Mouse (Mus musculus): ENCODE results near the gene Macc1. TPM values are rescaled to one million over a fixed set of nuclear protein-coding genes. Genes with fewer than 3 reads are reported as not detected.

Macc1 gene
- total RNA-seq, 2 experiments from 2014 or later: not detected

DNA sequence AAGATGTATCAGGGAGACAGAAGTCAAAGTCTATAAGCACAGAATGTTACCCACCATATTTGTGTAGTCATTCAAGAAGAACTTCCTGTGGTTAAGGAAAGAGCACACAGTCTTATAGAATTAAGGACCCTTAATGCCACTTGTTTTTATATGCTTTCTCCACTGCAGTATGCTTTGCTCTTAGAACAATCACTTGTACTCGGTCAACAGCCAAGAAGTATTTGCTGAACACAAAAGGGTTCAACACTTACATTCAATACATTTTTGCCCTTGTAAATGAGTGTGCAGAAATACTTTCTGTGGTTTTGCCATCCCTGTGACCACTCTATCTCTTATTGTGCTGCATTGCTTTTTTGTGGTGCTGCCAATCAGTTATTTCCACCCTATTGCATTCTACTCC lies 67.8 kb downstream of the Macc1 start:
- ATAC-seq (replicated peaks; ENCODE audit: low FRiP score, poor library complexity, severe bottlenecking): no peak

DNA sequence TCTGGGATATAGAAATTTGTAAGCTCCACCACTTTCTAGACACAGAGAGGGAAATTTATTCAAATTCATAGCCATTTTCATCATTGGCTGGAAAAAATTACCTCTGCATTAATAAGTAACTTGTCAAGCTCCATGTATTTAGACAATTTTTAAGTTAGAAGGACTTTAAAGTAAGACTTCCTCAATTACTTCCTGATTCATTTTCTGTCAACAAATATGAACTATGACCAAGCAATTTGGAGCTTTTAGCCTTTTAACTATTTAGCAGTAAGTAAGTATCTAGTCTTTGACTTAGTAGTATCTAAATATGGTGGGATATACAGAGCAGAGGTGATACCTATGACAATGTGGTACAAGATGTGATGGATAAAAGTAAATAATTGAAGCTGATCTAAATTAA lies 72.2 kb downstream of the Macc1 start:
- no peak for ATAC-seq (replicated peaks; ENCODE audit: low FRiP score, poor library complexity, severe bottlenecking)

DNA sequence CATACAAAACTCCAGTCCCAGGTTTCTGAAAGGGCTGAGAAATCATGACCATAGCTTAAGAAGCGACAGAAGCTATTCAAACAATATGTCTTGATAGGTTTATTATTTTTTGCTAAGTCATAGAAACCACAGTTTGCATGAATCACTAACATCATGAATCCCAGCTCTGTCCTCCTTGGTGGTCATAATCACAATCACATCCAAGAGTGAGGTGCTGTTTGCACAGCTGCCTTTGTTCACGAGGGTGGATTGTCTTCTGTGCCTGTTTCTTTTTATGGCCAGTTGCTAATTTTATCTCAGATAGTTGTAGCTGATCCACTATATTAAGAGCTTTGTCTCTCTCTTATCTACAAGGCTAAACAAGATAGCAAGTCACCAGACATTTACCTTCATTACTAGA lies 72.6 kb downstream of the Macc1 start:
- ATAC-seq (replicated peaks; ENCODE audit: low FRiP score, poor library complexity, severe bottlenecking): no peak

DNA sequence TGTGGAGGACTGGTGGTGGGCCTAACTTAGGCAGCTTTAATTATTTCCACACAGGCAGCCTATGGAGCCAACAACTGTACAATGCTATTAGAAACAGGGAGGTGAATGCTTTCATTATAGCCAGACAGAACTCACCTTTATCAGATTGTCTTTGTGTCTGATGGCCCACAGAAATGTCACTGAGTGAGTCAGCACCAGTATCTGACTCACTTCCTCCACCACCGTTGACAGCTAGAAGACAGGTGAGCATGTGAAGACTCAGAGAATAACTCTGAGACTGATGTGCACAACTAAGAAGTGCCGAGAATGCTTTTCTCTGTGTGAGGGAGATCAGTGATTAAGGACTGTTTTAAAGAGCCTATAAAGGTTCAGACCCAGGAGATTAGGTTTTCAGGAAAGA lies 73.9 kb downstream of the Macc1 start:
- ATAC-seq (replicated peaks; ENCODE audit: low FRiP score, poor library complexity, severe bottlenecking): no peak

DNA sequence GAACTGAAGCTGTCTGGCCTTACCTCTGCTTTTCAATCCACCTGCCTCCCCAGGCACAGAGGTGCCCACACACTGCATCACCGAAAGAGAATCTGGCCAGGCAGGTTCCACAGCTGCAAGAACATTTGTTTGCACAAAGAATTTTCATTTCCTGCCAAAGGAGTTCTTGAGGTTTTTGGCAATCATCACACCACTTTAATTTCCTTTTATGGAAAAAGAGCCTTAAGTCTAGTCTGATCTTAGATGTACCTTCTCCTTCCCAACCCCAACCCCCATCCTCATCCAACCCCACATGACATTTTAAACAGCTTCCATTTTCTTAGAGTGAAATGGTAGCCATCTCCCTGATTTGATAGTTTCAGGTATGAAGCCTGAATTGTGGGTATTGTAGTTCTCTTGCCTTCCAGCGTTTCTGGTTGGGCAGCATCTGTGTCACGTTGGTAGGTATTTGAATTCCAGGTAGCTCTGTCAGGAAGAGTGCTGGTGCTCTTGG lies 76.2 kb downstream of the Macc1 start:
- ATAC-seq (replicated peaks; ENCODE audit: low FRiP score, poor library complexity, severe bottlenecking): no peak

DNA sequence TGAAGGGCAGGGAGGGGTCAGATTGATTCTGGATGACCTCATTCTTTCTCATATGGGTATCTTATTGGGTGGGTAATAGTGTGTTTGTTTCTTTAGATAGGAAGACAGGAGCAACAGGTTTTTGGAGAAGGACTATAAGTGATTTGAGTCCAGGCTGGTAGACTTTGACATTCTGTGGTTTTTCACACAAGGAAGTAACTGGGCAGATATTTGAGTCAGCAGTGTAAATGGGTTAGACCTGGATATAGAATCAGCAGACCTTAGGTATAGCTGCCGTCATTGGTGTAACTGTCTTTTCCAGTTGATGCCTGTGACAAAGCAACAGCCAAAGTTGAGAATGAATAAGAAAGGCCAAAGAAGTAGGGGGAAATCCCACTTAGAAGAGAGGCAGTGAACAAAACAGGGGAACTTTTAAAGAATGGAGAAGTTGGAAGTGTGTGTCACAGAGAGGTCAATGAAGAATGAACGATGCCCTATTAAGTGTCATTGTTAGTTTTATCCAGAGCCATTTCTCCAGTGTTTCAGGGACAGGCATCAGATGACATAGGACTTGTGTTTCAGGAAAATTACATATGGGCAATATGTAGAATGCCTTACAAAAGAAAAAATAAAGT lies 84.1 kb downstream of the Macc1 start:
- no peak for ATAC-seq (replicated peaks; ENCODE audit: low FRiP score, poor library complexity, severe bottlenecking)

DNA sequence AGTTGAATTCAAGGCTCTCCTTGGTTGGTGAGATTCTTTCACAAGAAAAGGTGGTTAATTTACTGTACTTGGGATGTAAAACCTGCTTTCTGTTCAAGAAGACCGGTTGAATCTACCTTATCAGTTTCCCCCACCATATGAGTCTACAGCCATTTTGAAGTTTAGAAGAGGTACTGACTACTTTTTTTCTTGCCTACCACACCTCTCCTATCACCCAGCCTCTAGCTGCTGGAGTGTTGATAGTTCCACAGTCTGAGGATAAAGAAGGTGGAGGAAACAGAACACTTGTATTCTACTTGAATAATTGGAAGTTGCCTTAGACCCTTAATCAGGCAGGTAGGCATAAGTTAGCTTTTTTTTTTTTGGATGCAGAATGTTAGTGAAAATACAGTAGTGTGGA lies 88.2 kb downstream of the Macc1 start:
- ATAC-seq (replicated peaks; ENCODE audit: low FRiP score, poor library complexity, severe bottlenecking): peak; percentile 52; the same call in 1 of the 2 replicates

DNA sequence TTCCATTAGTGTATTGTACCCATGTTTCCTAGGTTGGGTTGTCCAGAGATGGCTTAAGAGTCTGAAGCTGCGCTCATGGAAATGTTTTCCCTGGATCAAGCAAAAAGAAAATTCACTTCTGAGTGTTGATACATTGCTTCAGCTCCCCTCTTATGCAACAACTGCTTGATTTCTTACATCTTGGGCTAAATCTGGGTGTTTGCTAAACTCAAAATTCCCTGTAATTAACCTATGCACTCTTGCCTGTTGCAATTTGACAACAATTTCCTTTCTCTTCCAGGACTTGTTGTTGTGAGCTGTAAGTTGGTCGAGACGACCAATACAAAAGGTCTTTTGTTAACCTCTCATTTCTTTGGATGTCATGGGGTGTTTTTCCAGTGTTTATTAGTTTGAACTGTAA lies 88.7 kb downstream of the Macc1 start:
- no peak for ATAC-seq (replicated peaks; ENCODE audit: low FRiP score, poor library complexity, severe bottlenecking)

DNA sequence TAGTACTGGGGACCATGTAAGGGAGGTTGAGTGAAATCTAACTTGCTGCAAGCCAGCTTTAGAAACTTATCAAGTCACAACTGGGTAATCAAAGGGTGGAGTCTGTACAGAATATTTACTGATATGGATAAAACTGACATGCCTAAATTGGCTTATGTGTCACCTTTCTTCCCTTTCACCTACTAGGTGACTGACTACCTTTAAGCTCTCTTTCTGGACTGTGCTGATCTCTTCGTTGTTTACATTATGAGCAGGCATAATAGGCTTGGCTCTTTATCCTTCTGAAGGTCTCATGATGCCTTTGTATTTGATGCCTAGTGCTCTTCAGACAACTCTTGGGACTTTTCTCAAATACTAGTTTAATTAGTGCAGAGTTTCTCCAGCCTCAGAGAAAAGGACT lies 90.7 kb downstream of the Macc1 start:
- no peak for ATAC-seq (replicated peaks; ENCODE audit: low FRiP score, poor library complexity, severe bottlenecking)

DNA sequence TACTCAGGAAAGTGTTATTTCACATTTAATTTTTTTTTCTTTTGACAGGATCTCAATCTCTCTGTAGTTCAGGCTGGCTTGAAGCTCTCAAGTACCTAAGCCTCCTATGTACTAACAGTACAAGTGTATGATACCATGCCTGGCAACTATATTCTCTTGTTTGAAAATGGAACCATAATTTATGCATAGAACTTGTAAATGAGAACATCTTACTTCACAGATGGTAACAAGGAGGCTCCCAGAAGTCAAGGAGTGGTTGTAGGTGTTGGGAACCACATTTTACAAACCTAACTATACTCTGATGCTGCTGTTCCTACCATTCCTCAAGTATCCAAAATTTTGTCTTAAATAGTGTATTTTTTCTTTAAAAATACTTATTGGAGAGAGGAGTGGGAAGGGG lies 96.5 kb downstream of the Macc1 start:
- no peak for ATAC-seq (replicated peaks; ENCODE audit: low FRiP score, poor library complexity, severe bottlenecking)

DNA sequence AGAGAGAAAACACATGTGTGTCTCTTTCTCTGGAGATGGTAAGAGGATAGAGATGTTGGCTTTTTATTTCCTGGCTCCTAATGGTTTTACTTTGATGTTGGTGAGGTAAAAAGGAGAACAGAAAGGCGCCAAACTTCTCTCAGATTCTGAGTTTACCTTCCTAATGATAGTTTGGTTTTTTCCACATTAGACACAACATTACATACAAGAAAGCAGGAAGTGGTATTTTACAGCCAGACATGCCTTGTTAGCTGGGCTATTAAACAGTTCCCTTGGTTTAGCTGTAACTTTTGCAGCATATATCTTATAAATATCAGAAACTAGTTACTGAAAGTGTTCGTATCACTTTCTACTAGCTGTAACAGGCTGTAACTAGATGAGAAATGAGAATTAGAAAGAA lies 96.9 kb downstream of the Macc1 start:
- ATAC-seq (replicated peaks; ENCODE audit: low FRiP score, poor library complexity, severe bottlenecking): no peak

DNA sequence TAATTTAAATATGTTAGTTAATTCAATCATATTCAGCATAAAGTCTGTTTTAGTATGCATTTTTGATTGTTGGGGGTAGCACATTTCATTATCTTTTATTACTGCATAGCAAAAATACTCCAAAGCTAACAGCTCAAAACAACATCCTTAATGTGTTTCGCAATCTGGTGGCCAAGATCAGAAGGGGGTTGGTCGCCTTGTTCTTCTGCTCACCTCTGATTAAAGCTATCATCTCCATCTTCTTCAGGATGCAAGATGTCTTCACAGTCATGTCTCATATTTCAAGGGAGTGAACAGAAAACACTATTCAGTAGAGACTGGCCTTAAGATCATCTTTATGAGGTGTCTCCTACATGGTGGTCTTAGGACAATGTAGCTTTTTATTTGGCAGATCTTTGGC lies 97.9 kb downstream of the Macc1 start:
- peak; percentile 29; the same call in 1 of the 2 replicates for ATAC-seq (replicated peaks; ENCODE audit: low FRiP score, poor library complexity, severe bottlenecking)

DNA sequence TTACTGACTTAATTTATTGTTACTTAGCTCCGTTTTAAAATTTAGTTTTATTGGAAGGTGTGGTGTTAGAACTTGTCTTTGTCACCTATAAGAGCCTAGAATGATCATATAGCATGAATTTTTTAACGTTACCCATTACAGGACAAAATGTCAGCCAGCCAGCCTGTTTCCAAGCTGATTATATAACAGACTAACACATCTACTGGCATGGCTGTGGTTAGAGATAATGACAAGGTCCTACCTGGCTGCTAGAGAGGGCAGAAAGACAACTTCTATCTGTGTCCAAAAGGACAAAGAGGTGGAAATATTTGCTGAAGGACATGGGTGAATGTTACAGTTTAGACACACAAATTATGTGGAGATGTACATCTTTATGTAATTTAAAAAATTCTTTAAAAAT lies 101.8 kb downstream of the Macc1 start:
- ATAC-seq (replicated peaks; ENCODE audit: low FRiP score, poor library complexity, severe bottlenecking): peak; percentile 74; the same call in 1 of the 2 replicates

DNA sequence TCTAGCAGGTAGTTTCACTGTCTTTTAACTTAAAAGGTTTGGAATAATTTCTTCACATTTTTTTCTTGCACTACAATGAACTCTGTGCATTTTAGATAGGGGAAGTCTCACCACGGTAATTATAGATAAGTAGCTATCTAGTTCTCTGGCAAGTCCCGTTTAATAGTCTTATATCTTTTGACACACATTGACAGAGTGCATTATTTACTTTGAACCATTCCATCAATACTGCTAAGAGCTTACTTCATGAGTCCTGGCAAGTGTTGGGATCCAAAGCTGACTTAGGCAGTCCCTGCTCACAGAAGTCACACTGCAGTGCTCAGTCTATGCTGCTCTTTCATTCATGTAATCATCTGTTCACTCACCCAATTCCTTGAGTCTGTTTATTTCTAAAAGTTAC lies 111.7 kb downstream of the Macc1 start:
- ATAC-seq (replicated peaks; ENCODE audit: low FRiP score, poor library complexity, severe bottlenecking): peak; percentile 79

DNA sequence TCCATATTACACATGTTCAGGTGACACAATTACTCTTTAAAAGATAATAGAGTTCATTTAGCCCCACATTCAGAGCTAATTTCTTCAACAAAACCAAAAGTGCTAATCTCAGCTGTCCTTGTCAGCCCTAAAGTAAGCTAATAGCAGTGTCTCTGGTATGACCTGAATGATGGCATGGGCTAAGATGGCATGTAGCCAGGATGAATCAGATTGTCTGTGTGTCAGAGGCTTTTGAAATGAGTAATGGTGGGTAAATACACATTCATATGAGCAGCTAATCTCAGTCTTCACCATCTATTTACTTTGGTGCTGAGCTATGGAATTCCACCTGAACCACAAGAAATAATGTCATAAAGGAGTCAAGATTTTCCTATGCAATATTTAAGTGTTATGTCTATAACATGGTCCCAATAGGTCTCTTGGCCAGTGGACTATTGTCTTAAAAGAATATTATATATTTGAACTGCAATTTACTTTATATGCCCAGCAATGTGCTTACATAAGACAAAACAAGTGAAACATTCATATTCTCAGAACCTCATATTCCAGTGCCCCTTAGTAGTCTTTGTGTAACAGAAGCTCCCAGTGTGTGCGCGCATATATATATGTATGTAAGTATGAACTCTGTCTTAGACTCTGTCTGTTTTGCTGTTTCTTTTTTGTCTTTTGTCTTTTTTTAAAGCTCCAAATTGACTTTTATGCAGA lies 112.3 kb downstream of the Macc1 start:
- peak; percentile 54 for ATAC-seq (replicated peaks; ENCODE audit: low FRiP score, poor library complexity, severe bottlenecking)

DNA sequence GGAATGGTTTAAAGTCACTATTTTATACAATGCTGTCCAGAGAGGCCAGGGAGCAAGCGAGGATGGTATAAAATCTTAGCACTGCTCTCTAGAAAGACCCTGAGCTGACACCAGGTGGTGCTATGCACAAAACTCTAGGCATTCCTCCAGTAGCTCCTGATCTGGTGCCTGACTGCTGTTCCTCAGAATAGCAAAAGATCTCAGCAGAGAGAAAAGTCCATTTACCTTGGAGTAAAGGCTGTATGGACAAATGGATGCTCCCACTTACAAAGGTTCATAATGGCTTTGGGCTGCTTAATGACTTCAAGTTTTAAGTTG lies 112.8 kb downstream of the Macc1 start:
- ATAC-seq (replicated peaks; ENCODE audit: low FRiP score, poor library complexity, severe bottlenecking): peak; percentile 63

DNA sequence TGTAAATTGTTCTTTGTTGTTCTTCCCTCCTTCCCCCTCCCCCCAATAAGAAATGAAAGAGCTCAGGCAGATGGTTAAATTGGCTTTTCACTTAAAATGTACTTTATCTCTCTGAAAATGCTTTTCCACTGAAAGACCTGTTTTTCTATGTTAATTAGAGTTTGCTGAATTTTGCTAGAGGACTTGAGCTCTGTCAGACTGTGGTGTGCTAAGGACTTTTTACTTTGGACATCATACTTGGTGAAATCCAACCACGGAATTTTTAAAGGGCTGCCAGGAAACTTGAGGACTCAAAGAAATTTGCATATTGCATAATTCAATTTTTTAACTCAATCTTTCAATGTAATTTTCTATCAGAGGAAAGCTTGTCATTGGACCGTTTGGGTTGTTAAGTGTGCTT lies 126.7 kb downstream of the Macc1 start:
- no peak for ATAC-seq (replicated peaks; ENCODE audit: low FRiP score, poor library complexity, severe bottlenecking)

DNA sequence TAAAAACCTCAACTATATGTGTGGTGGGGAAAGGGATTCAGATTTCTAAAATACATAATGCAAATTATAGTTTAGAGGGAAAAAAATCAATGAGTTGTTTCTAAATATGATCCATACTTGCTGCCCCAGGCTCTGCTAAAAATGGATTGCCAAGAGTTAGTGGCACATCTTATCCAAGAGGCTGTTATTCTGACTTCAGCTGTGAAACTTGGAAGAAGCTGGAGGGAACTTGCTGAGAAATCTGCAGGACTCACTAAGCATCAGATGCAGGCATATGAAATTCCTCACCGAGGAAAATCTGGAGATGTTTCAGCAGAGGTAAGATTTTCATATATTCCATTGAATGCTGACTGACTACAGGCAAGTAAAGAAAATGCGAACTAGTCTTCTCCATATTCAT lies 136.0 kb downstream of the Macc1 start:
- no peak for ATAC-seq (replicated peaks; ENCODE audit: low FRiP score, poor library complexity, severe bottlenecking)

DNA sequence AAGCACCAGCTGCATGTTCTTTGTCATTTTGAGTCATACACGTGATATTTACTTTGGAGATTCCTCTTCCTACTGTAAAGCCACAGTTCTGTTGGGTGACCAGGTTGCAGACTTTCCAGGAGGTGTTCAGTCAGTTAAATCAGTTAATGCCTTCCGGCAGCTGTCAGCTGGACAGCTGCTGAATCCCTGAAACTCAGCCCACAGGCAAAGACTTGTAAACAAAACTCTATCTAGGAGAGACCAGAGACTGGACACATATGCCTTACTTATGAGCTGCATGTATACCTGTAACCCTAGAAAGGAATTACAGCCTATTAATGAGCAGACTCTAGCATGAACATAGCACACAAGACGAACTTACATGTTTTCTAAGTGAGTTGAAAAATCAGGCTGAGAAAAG lies 137.2 kb downstream of the Macc1 start:
- no peak for ATAC-seq (replicated peaks; ENCODE audit: low FRiP score, poor library complexity, severe bottlenecking)

DNA sequence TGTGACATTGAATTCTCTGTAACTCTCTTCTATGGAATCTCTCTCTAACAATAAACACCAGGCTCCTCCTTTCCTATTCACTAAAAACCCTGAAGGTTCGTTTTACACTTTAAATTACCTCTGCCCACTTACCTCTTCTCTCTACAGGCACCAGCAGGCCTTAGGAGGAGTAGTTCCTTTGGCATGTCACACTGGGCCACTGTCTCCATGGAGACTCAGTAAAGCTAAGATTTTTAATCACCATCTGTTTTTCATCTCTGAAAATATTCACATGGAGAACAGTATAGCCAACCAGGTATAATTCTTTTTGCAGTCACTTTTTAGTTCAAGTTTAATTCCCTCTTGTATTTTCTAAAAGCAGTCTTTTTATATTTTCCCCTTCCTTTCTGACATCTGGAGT lies 140.0 kb downstream of the Macc1 start:
- no peak for ATAC-seq (replicated peaks; ENCODE audit: low FRiP score, poor library complexity, severe bottlenecking)

DNA sequence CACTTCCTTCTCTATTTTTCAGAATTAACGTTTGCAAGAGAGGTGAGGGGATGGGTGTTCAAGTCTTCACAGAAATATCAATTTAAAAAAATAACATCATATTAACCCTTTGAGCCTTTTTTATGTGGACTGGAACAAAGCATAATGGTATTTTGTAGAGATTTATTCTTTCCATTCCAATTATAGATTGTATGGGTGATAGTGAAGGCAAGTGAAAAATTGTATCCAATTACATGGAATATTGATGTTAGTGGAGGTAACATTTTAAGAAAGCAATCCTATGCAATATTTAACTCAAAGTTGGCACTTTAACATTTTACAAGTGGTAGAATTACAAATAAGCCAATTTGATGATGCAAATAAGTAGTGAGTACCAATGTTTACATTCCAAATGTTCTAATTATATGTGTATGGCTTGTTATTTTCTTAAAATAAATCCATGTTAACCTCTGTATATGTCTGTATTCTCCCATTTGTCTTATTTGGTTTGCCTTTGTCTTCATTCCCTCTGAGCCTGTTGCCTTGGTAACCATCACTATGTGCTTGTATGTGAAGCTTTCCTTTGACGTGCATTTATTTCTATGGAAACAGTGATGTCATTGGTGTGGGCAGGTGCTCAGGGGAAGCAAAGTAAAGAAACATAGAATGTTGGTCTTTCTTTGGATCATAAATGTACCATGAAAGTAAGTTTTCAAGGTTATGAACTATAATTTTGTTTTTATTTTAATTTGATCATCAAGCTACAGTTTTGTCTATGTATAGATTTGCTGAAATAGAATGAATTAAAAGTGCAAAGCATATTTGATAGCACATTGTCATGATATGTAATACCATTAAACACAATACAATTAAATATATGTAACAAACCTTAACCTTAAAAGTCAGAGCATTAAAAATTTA lies 150.2 kb downstream of the Macc1 start:
- no peak for ATAC-seq (replicated peaks; ENCODE audit: low FRiP score, poor library complexity, severe bottlenecking)
